Mouse (Mus musculus) thymus, adult 2 months (tissue): ENCODE results near the gene Cfl1. TPM values are rescaled to one million over a fixed set of nuclear protein-coding genes. Genes with fewer than 3 reads are reported as not detected.

Experiments
- DNase-seq: peaks from one replicate; pipeline ENCODE4 v3.0.0; 2021
- H3K27ac ChIP-seq: fragments of 200-500 bp; 2 replicates; pipeline ENCODE4 v1.5.1; 2012; ENCODE audit warnings: low read length, control low read depth; ENCODE audit not compliant: control insufficient read depth, insufficient read depth
- H3K27me3 ChIP-seq: fragments of 200-500 bp; 2 replicates; pipeline ENCODE4 v1.6.1; 2012; ENCODE audit warnings: mild to moderate bottlenecking, low read length, moderate library complexity, mixed read lengths; ENCODE audit not compliant: control insufficient read depth, insufficient read depth
- H3K36me3 ChIP-seq: fragments of 200-500 bp; 2 replicates; pipeline ENCODE4 v1.6.1; 2012; ENCODE audit warnings: mild to moderate bottlenecking, low read length, moderate library complexity; ENCODE audit not compliant: control insufficient read depth, insufficient read depth
- H3K4me1 ChIP-seq: fragments of 200-500 bp; replicated peaks from 2 replicates; pipeline ENCODE4 v1.6.1; 2012; ENCODE audit warnings: low read length; ENCODE audit not compliant: control insufficient read depth, insufficient read depth
- H3K4me3 ChIP-seq: fragments of 200-500 bp; 2 replicates; pipeline ENCODE4 v1.5.1; 2012; ENCODE audit warnings: mild to moderate bottlenecking, low read length, control low read depth, moderate library complexity; ENCODE audit not compliant: control insufficient read depth, insufficient read depth
- CTCF ChIP-seq: fragments of 200-500 bp; IDR thresholded peaks from 2 replicates; pipeline ENCODE4 v1.5.1; 2012; ENCODE audit warnings: mild to moderate bottlenecking, control low read depth, low read length, moderate library complexity, borderline replicate concordance; ENCODE audit not compliant: control insufficient read depth, poor library complexity, insufficient read depth; ENCODE audit errors: extremely low read depth
- POLR2A ChIP-seq: fragments of 200-500 bp; IDR thresholded peaks from 2 replicates; pipeline ENCODE4 v1.6.1; 2012; ENCODE audit warnings: mild to moderate bottlenecking, low read length, control low read depth, moderate library complexity; ENCODE audit not compliant: control insufficient read depth, poor library complexity, insufficient read depth; ENCODE audit errors: extremely low read depth
- WGBS: fragments of 180-500 bp; shearing (Covaris S2); methylation state at CpG from one replicate; pipeline ENCODE4 v1.1.7; 2018; 5-methylcytosine and 5-hydroxymethylcytosine counted together
- polyA plus RNA-seq: library from polyadenylated mRNA; depleted of rRNA; stranded (reverse); fragments of >200 nt; gene quantifications from 2 replicates; pipeline ENCODE4 v1.2.3, GENCODE M21; 2012

The Cfl1 gene
- polyA plus RNA-seq, 1 experiment = 1,557 TPM

GRCm38 (mm10) chr19:5474281-5475068 is 15.8 kb upstream of the Cfl1 start:
- Histone ChIP-seq H3K4me1 (peaks cover 11% of the 10 kb centered on the region), H3K27ac (no peak overlapping the region), H3K36me3 (no peaks in the 10 kb centered on the region), H3K4me3 (peak overlapping the region; percentile 45), H3K27me3 (peaks cover 5% of the 10 kb centered on the region)
- no peak for DNase-seq
- WGBS = 6% methylated on average over 53 of the region's 68 CpGs
- TF ChIP-seq POLR2A = no peak
- no peak for TF ChIP-seq CTCF

- DNase-seq = no peak
- H3K27me3 ChIP-seq = peaks cover 5% of the 10 kb centered on the region
- no peak overlapping the region for H3K27ac ChIP-seq
- peaks cover 11% of the 10 kb centered on the region for H3K4me1 ChIP-seq
- TF ChIP-seq POLR2A (no peak), CTCF (no peak)
- 84% methylated on average over 13 of the region's 13 CpGs for WGBS
- peak overlapping the region; percentile 45; the same call in 1 of the 2 replicates for H3K4me3 ChIP-seq
- H3K36me3 ChIP-seq = no peaks in the 10 kb centered on the region
Measured at GRCm38 (mm10) chr19:5475069-5475714, 15.1 kb upstream of the Cfl1 start.

GRCm38 (mm10) chr19:5477004-5477667 is 13.1 kb upstream of the Cfl1 start:
- peaks cover 11% of the 10 kb centered on the region for H3K4me1 ChIP-seq
- H3K27me3 ChIP-seq = peaks cover 5% of the 10 kb centered on the region
- 84% methylated on average over 10 of the region's 10 CpGs for WGBS
- TF ChIP-seq POLR2A = no peak
- no peak for DNase-seq
- no peaks in the 10 kb centered on the region for H3K36me3 ChIP-seq
- no peak overlapping the region for H3K27ac ChIP-seq
- H3K4me3 ChIP-seq = no peak overlapping the region

- Histone ChIP-seq H3K36me3 (0 out of 2 replicates have a peak, but pooled peaks cover 3% of the 10 kb centered on the region), H3K4me1 (peaks cover 11% of the 10 kb centered on the region), H3K27me3 (peaks cover 5% of the 10 kb centered on the region), H3K27ac (no peak overlapping the region), H3K4me3 (no peak overlapping the region)
- DNase-seq = no peak
- 94% methylated on average over 18 of the region's 18 CpGs for WGBS
- TF ChIP-seq CTCF (no peak), POLR2A (no peak)
Measured at GRCm38 (mm10) chr19:5477668-5478300, 12.5 kb upstream of the Cfl1 start.

DNA sequence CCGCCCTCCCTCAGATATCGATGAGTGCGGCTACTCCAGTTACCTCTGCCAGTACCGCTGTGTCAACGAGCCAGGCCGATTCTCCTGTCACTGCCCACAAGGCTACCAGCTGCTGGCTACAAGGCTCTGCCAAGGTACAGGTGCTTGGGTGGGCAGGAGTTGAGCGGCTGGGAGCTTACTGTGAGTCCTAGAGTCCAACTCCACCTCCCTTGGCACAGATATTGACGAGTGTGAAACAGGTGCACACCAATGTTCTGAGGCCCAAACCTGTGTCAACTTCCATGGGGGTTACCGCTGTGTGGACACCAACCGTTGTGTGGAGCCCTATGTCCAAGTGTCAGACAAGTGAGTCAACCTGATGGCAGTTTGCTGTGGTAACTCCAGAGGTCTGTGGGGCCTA is 10.2 kb upstream of the Cfl1 start:
- H3K27ac ChIP-seq = no peak overlapping the region

GRCm38 (mm10) chr19:5481398-5481797 is 8.9 kb upstream of the Cfl1 start:
- peaks cover 10% of the 10 kb centered on the region for H3K4me1 ChIP-seq
- H3K36me3 ChIP-seq = peaks cover 20% of the 10 kb centered on the region; the same call in 1 of the 2 replicates
- no peak overlapping the region for H3K4me3 ChIP-seq
- TF ChIP-seq POLR2A (no peak), CTCF (no peak)
- WGBS = 93% methylated on average over 10 of the region's 10 CpGs
- H3K27me3 ChIP-seq = no peaks in the 10 kb centered on the region
- no peak overlapping the region for H3K27ac ChIP-seq
- no peak for DNase-seq

More for the DNA sequence above, 10.2 kb upstream of the Cfl1 start:
- no peak for DNase-seq
- 0 out of 2 replicates have a peak, but pooled peaks cover 15% of the 10 kb centered on the region for H3K36me3 ChIP-seq
- peaks cover 8% of the 10 kb centered on the region for H3K4me1 ChIP-seq
- no peaks in the 10 kb centered on the region for H3K27me3 ChIP-seq
- 93% methylated on average over 10 of the region's 10 CpGs for WGBS
- no peak overlapping the region for H3K4me3 ChIP-seq
- TF ChIP-seq POLR2A = no peak
- TF ChIP-seq CTCF = no peak
